In the genomic region with DNA sequence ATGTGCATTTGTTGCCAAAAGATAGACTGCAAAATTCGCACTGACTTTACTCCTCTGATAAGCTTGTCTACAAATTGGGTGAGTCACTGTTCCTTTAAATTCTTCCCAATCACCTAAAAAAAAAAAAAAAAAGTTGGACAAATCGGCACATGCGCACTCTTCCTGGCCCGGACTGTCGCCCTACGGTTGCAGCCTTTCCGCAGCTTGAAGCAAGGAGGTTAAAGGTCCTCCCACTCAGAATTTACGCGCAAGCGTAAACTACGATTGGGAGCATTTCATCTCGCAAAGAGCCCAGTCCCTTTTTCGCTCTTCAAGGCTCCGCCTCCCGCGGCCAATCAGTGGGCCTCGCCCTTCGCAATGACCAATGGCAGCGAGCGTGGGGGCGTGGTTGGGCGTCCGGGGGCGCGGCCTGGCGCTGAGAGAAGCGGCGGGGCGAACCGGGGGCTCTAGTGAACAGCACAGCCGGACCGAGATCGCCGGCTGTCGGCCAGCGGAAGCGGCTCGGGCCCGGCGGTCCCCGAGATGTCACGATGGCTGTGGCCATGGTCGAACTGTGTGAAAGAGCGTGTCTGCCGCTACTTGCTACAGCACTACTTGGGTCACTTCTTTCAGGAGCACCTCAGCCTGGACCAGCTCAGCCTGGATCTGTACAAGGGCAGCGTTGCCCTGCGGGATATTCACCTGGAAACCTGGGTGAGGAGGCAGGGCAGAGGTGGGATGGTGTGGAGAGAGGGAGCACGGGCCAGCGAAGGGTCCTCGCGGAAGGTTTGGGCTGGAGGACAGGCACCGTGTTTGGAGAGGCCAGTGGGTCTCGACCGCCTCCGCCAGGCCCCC, we compare ENCODE assay signal across 8 mouse cellular contexts. TPM values are rescaled to one million over a fixed set of nuclear protein-coding genes. Genes with fewer than 3 reads are reported as not detected.
DNase-seq lines count a peak whose midpoint lies in the region; ATAC-seq and TF ChIP-seq lines count a peak whose summit lies in the region.

A gene (plus strand): TSS at position 395 of the 834 bp plus-strand sequence.

- peaks cover 22% of the 10 kb centered on the region for H3K4me1 ChIP-seq in forebrain, embryonic 10.5 days
- peaks cover 18% of the 10 kb centered on the region for H3K4me1 ChIP-seq in heart, embryonic 15.5 days (replicated peaks)
- H3K4me1 ChIP-seq in liver, embryonic 14.5 days (replicated peaks; ENCODE audit: control insufficient read depth in 2 of 2, insufficient read depth in 2 of 2, low read length in 1 of 2), result peaks cover 30 to 33% of the 10 kb centered on the region in 2 experiments
- H3K4me1 ChIP-seq in neural tube, embryonic 11.5 days (ENCODE audit: control insufficient read depth, insufficient read depth, low read length), result peaks cover 4% of the 10 kb centered on the region; the same call in 1 of the 2 replicates
- peaks cover under 1% of the 10 kb centered on the region; the same call in 1 of the 2 replicates for H3K4me1 ChIP-seq in stomach, postnatal 0 days (replicated peaks; ENCODE audit: control insufficient read depth, insufficient read depth)

- ATAC-seq in heart, embryonic 15.5 days (replicated peaks; ENCODE audit: insufficient number of reproducible peaks, insufficient read depth, low FRiP score, low read depth), result peak; percentile 92
- peak; percentile 89 for ATAC-seq in liver, embryonic 14.5 days (ENCODE audit: insufficient read depth)
- ATAC-seq in neural tube, embryonic 11.5 days (ENCODE audit: insufficient read depth, low FRiP score, low TSS enrichment), result peak; percentile 90
- peak; percentile 89 for ATAC-seq in stomach, postnatal 0 days (ENCODE audit: low FRiP score, low TSS enrichment)

- no peaks in the 10 kb centered on the region for H3K9me3 ChIP-seq in forebrain, embryonic 10.5 days
- no peaks in the 10 kb centered on the region for H3K9me3 ChIP-seq in heart, embryonic 15.5 days (replicated peaks)
- H3K9me3 ChIP-seq in liver, embryonic 14.5 days (ENCODE audit: control insufficient read depth, low read length), result no peaks in the 10 kb centered on the region
- no peaks in the 10 kb centered on the region for H3K9me3 ChIP-seq in neural tube, embryonic 11.5 days (ENCODE audit: control insufficient read depth, low read length)
- no peaks in the 10 kb centered on the region for H3K9me3 ChIP-seq in stomach, postnatal 0 days (ENCODE audit: control insufficient read depth, low read length)

- TF ChIP-seq EP300 in liver, embryonic 14.5 days (IDR thresholded peaks at IDR 0.05; ENCODE audit: low read depth), result no peak
- no peak for TF ChIP-seq EP300 in stomach, postnatal 0 days (optimal IDR thresholded peaks at IDR 0.05)

- peak within 1 kb of the TSS; percentile 92 for H3K4me3 ChIP-seq in forebrain, embryonic 10.5 days
- peak within 1 kb of the TSS; percentile 86 for H3K4me3 ChIP-seq in heart, embryonic 15.5 days
- H3K4me3 ChIP-seq in liver, embryonic 14.5 days (ENCODE audit: insufficient read depth in 1 of 2, low read depth in 2 of 2, low read length in 2 of 2), result peak within 1 kb of the TSS; percentile 91 to 93
- H3K4me3 ChIP-seq in neural tube, embryonic 11.5 days (ENCODE audit: low read depth, low read length), result peak within 1 kb of the TSS; percentile 79
- H3K4me3 ChIP-seq in stomach, postnatal 0 days (ENCODE audit: low read depth, low read length), result peak within 1 kb of the TSS; percentile 85

- H3K27ac ChIP-seq in forebrain, embryonic 10.5 days, result peak within 1 kb of the TSS; percentile 87
- peak within 1 kb of the TSS; percentile 84 for H3K27ac ChIP-seq in heart, embryonic 15.5 days
- peak within 1 kb of the TSS; percentile 93 for H3K27ac ChIP-seq in liver, embryonic 14.5 days
- no peak within 1 kb of the TSS for H3K27ac ChIP-seq in neural tube, embryonic 11.5 days (ENCODE audit: low read depth, low read length)
- H3K27ac ChIP-seq in stomach, postnatal 0 days (replicated peaks), result peak within 1 kb of the TSS; percentile 93

- H3K36me3 ChIP-seq in forebrain, embryonic 10.5 days (replicated peaks), result peaks cover 24% of the 10 kb centered on the region
- peaks cover 17% of the 10 kb centered on the region for H3K36me3 ChIP-seq in heart, embryonic 15.5 days
- peaks cover 1% of the 10 kb centered on the region; the same call in 1 of the 2 replicates for H3K36me3 ChIP-seq in liver, embryonic 14.5 days (replicated peaks; ENCODE audit: control insufficient read depth, insufficient read depth, low read depth)
- peaks cover 3% of the 10 kb centered on the region; the same call in 1 of the 2 replicates for H3K36me3 ChIP-seq in neural tube, embryonic 11.5 days (ENCODE audit: control insufficient read depth, insufficient read depth, low read length)
- H3K36me3 ChIP-seq in stomach, postnatal 0 days (ENCODE audit: control insufficient read depth, insufficient read depth, low read length), result peaks cover 7% of the 10 kb centered on the region; the same call in 1 of the 2 replicates

- peak; percentile 97 to 98 for DNase-seq in CD8-positive naive resting alpha-beta T cell, adult 2 months (ENCODE audit: low read depth in 2 of 2, low spot score in 2 of 2)
- peak; percentile 99 for DNase-seq in c-Kit-positive CD71-negative TER-119-negative erythroid progenitor cells, embryonic 14.5 days (ENCODE audit: low read depth)
- peak; percentile 98 for DNase-seq in forebrain, embryonic 10.5 days (ENCODE audit: extremely low spot score, low spot score)
- peak; percentile 99 to 100 for DNase-seq in kidney, postnatal 25 days
- peak; percentile 99 to 100 (median 99) for DNase-seq in liver, embryonic 14.5 days (ENCODE audit: low read depth in 3 of 3, low spot score in 3 of 3)
- DNase-seq in neural tube, embryonic 11.5 days (ENCODE audit: low spot score), result peak; percentile 99
- DNase-seq in stomach, postnatal 0 days (ENCODE audit: low spot score), result peak; percentile 99

- peak within 1 kb of the TSS; percentile 92 for H3K4me2 ChIP-seq in heart, embryonic 15.5 days
- H3K4me2 ChIP-seq in liver, embryonic 14.5 days (ENCODE audit: low read depth), result peak within 1 kb of the TSS; percentile 94
- peak within 1 kb of the TSS; percentile 76 for H3K4me2 ChIP-seq in neural tube, embryonic 11.5 days (ENCODE audit: low read depth)
- peak within 1 kb of the TSS; percentile 90 for H3K4me2 ChIP-seq in stomach, postnatal 0 days (replicated peaks; ENCODE audit: low read depth)

- peak within 1 kb of the TSS; percentile 94 for H3K9ac ChIP-seq in heart, embryonic 15.5 days
- H3K9ac ChIP-seq in liver, embryonic 14.5 days (replicated peaks), result peak within 1 kb of the TSS; percentile 93
- H3K9ac ChIP-seq in neural tube, embryonic 11.5 days (ENCODE audit: low read length), result peak within 1 kb of the TSS; percentile 81
- peak within 1 kb of the TSS; percentile 94 for H3K9ac ChIP-seq in stomach, postnatal 0 days (ENCODE audit: low read length)

- peak; percentile 14; the same call in 1 of the 2 replicates for TF ChIP-seq CTCF in liver, embryonic 14.5 days (IDR thresholded peaks at IDR 0.05; ENCODE audit: low read depth)
- TF ChIP-seq CTCF in stomach, postnatal 0 days (IDR thresholded peaks at IDR 0.05; ENCODE audit: low read depth), result peak; percentile 25

- WGBS in forebrain, embryonic 10.5 days, result under 1% methylated on average over 55 of the region's 55 CpGs
- under 1% methylated on average over 55 of the region's 55 CpGs for WGBS in heart, embryonic 15.5 days
- WGBS in liver, embryonic 14.5 days (ENCODE audit: insufficient replicate concordance), result under 1% methylated on average over 55 of the region's 55 CpGs
- under 1% methylated on average over 55 of the region's 55 CpGs for WGBS in neural tube, embryonic 11.5 days
- under 1% methylated on average over 55 of the region's 55 CpGs for WGBS in stomach, postnatal 0 days

- no peaks in the 10 kb centered on the region for H3K27me3 ChIP-seq in forebrain, embryonic 10.5 days (ENCODE audit: poor library complexity, severe bottlenecking)
- H3K27me3 ChIP-seq in heart, embryonic 15.5 days, result no peaks in the 10 kb centered on the region
- no peaks in the 10 kb centered on the region for H3K27me3 ChIP-seq in liver, embryonic 14.5 days (ENCODE audit: control insufficient read depth, insufficient read depth, low read length)
- no peaks in the 10 kb centered on the region for H3K27me3 ChIP-seq in neural tube, embryonic 11.5 days (ENCODE audit: control insufficient read depth, insufficient read depth, low read length)
- no peaks in the 10 kb centered on the region for H3K27me3 ChIP-seq in stomach, postnatal 0 days (ENCODE audit: control insufficient read depth, insufficient read depth, low read length)

RNA-seq across cellular contexts. Expression of the gene that starts here (rescaled TPM):
- polyA plus RNA-seq in forebrain, embryonic 10.5 days (2016; fragmentation: Nextera tagmentation; extraction: Ambion mirVana), result 11.1 and 11.4 TPM in 2 replicates
- polyA plus RNA-seq in heart, embryonic 15.5 days (2015; fragmentation: Nextera tagmentation; extraction: Ambion mirVana), result 6.7 and 10.0 TPM in 2 replicates
- 5.0 and 5.4 TPM in 2 replicates for polyA plus RNA-seq in liver, embryonic 14.5 days (2012; rRNA removed)
- polyA plus RNA-seq in liver, embryonic 14.5 days (2014; fragmentation: Nextera tagmentation; extraction: Ambion mirVana), result 4.1 and 4.4 TPM in 2 replicates
- polyA plus RNA-seq in neural tube, embryonic 11.5 days (2014; fragmentation: Nextera tagmentation; extraction: Ambion mirVana), result 13.3 and 13.8 TPM in 2 replicates
- polyA plus RNA-seq in stomach, postnatal 0 days (2015; fragmentation: Nextera tagmentation; extraction: Ambion mirVana), result 4.8 and 6.0 TPM in 2 replicates
